Mouse (Mus musculus) cerebellum, adult 2 months (tissue): ENCODE measurements around the gene Rbfox1.

Experiments used
- CTCF ChIP-seq: fragments of 200-500 bp; IDR thresholded peaks from 2 replicates; pipeline ENCODE4 v1.5.1; 2011; ENCODE audit warnings: low read depth, mild to moderate bottlenecking, control low read depth, low read length, moderate library complexity, borderline replicate concordance; ENCODE audit not compliant: insufficient read depth
- POLR2A ChIP-seq: fragments of 200-500 bp; IDR thresholded peaks from 2 replicates; pipeline ENCODE4 v1.6.1; 2011; ENCODE audit warnings: low read length, control low read depth, borderline replicate concordance; ENCODE audit not compliant: insufficient read depth

GRCm38 (mm10) chr16:6353191-6353590 is 468.0 kb downstream of the Rbfox1 start:
- TF ChIP-seq CTCF = no peak
- no peak for TF ChIP-seq POLR2A
